Mouse (Mus musculus) brain, embryonic 18.5 days (tissue): ENCODE data around the gene Vegfa.

ENCODE experiments used
- DNase-seq: peaks from one replicate; pipeline ENCODE4 v3.0.0-alpha.2; 2012; ENCODE audit warnings: low read depth, low spot score

Vegfa gene

GRCm38 (mm10) chr17:46025927-46026668 lies 6.1 kb downstream of the Vegfa start:
- DNase-seq = no peak

GRCm38 (mm10) chr17:46025207-46025606 lies 7.0 kb downstream of the Vegfa start:
- no peak for DNase-seq

GRCm38 (mm10) chr17:46024192-46024591 lies 8.0 kb downstream of the Vegfa start:
- no peak for DNase-seq

GRCm38 (mm10) chr17:46023572-46023971 lies 8.6 kb downstream of the Vegfa start:
- no peak for DNase-seq

GRCm38 (mm10) chr17:46022934-46023333 lies 9.2 kb downstream of the Vegfa start:
- no peak for DNase-seq

GRCm38 (mm10) chr17:46022427-46022826 lies 9.7 kb downstream of the Vegfa start:
- DNase-seq = no peak

GRCm38 (mm10) chr17:46021760-46022159 lies 10.4 kb downstream of the Vegfa start:
- no peak for DNase-seq

- DNase-seq = no peak
These were observed 11.0 kb downstream of the Vegfa start for GRCm38 (mm10) chr17:46021173-46021572.

- no peak for DNase-seq
These were observed 11.6 kb downstream of the Vegfa start for GRCm38 (mm10) chr17:46020579-46020978.

GRCm38 (mm10) chr17:46018736-46019004 lies 13.5 kb downstream of the Vegfa start:
- no peak for DNase-seq

GRCm38 (mm10) chr17:46017946-46018735 lies 14.0 kb downstream of the Vegfa start:
- no peak for DNase-seq

- DNase-seq = no peak
These were observed 15.6 kb downstream of the Vegfa start for GRCm38 (mm10) chr17:46016617-46017016.

GRCm38 (mm10) chr17:46015967-46016366 lies 16.2 kb downstream of the Vegfa start:
- DNase-seq = no peak

GRCm38 (mm10) chr17:46014935-46015334 lies 17.2 kb downstream of the Vegfa start:
- no peak for DNase-seq

GRCm38 (mm10) chr17:46013549-46013948 lies 18.6 kb downstream of the Vegfa start:
- no peak for DNase-seq

GRCm38 (mm10) chr17:46012211-46012610 lies 20.0 kb downstream of the Vegfa start:
- DNase-seq = no peak

- no peak for DNase-seq
These were observed 21.7 kb downstream of the Vegfa start for GRCm38 (mm10) chr17:46010462-46010861.

- no peak for DNase-seq
These were observed 23.0 kb downstream of the Vegfa start for GRCm38 (mm10) chr17:46009182-46009581.

- DNase-seq = no peak
These were observed 26.7 kb downstream of the Vegfa start for GRCm38 (mm10) chr17:46005458-46005857.

- DNase-seq = no peak
These were observed 27.7 kb downstream of the Vegfa start for GRCm38 (mm10) chr17:46004482-46004881.

GRCm38 (mm10) chr17:46003717-46004481 lies 28.3 kb downstream of the Vegfa start:
- DNase-seq = no peak

GRCm38 (mm10) chr17:45999366-45999940 lies 32.7 kb downstream of the Vegfa start:
- no peak for DNase-seq
